Mouse (Mus musculus) kidney, embryonic 14.5 days (tissue): ENCODE measurements around the gene Pcare. TPM values are rescaled to one million over a fixed set of nuclear protein-coding genes. Genes with fewer than 3 reads are reported as not detected.

ENCODE experiments used
- ATAC-seq: fragments of 200-750 bp; cut with Nextera tagmentation; 2 replicates; pipeline ENCODE4 v1.8.0; 2017; ENCODE audit warnings: moderate number of reproducible peaks, mild to moderate bottlenecking, moderate TSS enrichment, moderate library complexity; ENCODE audit not compliant: low FRiP score, low TSS enrichment
- H3K27ac ChIP-seq: fragments of 300-500 bp; sonication (generic); 2 replicates; pipeline ENCODE4 v1.5.1; 2014; ENCODE audit warnings: low read depth, mild to moderate bottlenecking, low read length, moderate library complexity, mixed read lengths
- H3K27me3 ChIP-seq: fragments of 300-500 bp; sonication (generic); 2 replicates; pipeline ENCODE4 v1.6.1; 2014; ENCODE audit warnings: mild to moderate bottlenecking, low read length; ENCODE audit not compliant: control insufficient read depth, insufficient read depth
- H3K36me3 ChIP-seq: fragments of 300-500 bp; sonication (generic); 2 replicates; pipeline ENCODE4 v1.6.1; 2014; ENCODE audit warnings: low read length, mixed read lengths; ENCODE audit not compliant: control insufficient read depth, insufficient read depth
- H3K4me1 ChIP-seq: fragments of 300-500 bp; sonication (generic); 2 replicates; pipeline ENCODE4 v1.6.1; 2014; ENCODE audit warnings: low read length, mixed read lengths; ENCODE audit not compliant: control insufficient read depth, insufficient read depth
- H3K4me2 ChIP-seq: fragments of 300-500 bp; sonication (generic); replicated peaks from 2 replicates; pipeline ENCODE4 v1.6.1; 2014; ENCODE audit warnings: low read depth, mild to moderate bottlenecking, low read length
- H3K4me3 ChIP-seq: fragments of 300-500 bp; sonication (generic); 2 replicates; pipeline ENCODE4 v1.5.1; 2014; ENCODE audit warnings: mild to moderate bottlenecking, low read length
- H3K9ac ChIP-seq: fragments of 300-500 bp; sonication (generic); 2 replicates; pipeline ENCODE4 v1.6.1; 2014; ENCODE audit warnings: low read depth, mild to moderate bottlenecking, low read length, moderate library complexity
- H3K9me3 ChIP-seq: fragments of 300-500 bp; sonication (generic); 2 replicates; pipeline ENCODE4 v1.6.1; 2016; ENCODE audit warnings: low read length; ENCODE audit not compliant: control insufficient read depth
- WGBS: fragments of 180-500 bp; shearing (Covaris S2); extraction: QIAGEN DNeasy Blood & Tissue Kit; methylation state at CpG from one replicate; pipeline ENCODE4 v1.1.7; 2014; 5-methylcytosine and 5-hydroxymethylcytosine counted together
- polyA plus RNA-seq: library from polyadenylated mRNA; unstranded; fragments of >200 nt; fragmentation: Nextera tagmentation; extraction: Ambion mirVana; gene quantifications from 2 replicates; pipeline ENCODE4 v1.2.1, GENCODE M21; 2014

The Pcare gene
- polyA plus RNA-seq, 1 experiment from 2014 or later = not detected

- whole genome bisulfite sequencing = 86% methylated on average over 3 of the region's 3 CpGs
- Histone ChIP-seq H3K4me3 (no peak overlapping the region), H3K4me2 (no peak overlapping the region), H3K27me3 (no peaks in the 10 kb centered on the region), H3K36me3 (no peaks in the 10 kb centered on the region), H3K27ac (no peak overlapping the region), H3K4me1 (no peaks in the 10 kb centered on the region), H3K9me3 (no peaks in the 10 kb centered on the region), H3K9ac (no peak overlapping the region)
- ATAC-seq = no peak
Observed at GRCm38 (mm10) chr17:71715034-71715433, 37.7 kb downstream of the Pcare start.

GRCm38 (mm10) chr17:71712279-71712678 is 40.4 kb downstream of the Pcare start:
- Histone ChIP-seq H3K4me1 (0 out of 2 replicates have a peak, but pooled peaks cover 5% of the 10 kb centered on the region), H3K9ac (no peak overlapping the region), H3K4me3 (no peak overlapping the region), H3K4me2 (no peak overlapping the region), H3K9me3 (no peaks in the 10 kb centered on the region), H3K27me3 (no peaks in the 10 kb centered on the region), H3K36me3 (no peaks in the 10 kb centered on the region), H3K27ac (no peak overlapping the region)
- ATAC-seq = no peak
- 85% methylated on average over 6 of the region's 6 CpGs for WGBS

GRCm38 (mm10) chr17:71707715-71708114 is 45.0 kb downstream of the Pcare start:
- Histone ChIP-seq H3K9me3 (no peaks in the 10 kb centered on the region), H3K4me2 (no peak overlapping the region), H3K9ac (no peak overlapping the region), H3K27ac (no peak overlapping the region), H3K27me3 (no peaks in the 10 kb centered on the region), H3K36me3 (no peaks in the 10 kb centered on the region), H3K4me1 (0 out of 2 replicates have a peak, but pooled peaks cover 5% of the 10 kb centered on the region), H3K4me3 (no peak overlapping the region)
- no peak for ATAC-seq
- WGBS = 58% methylated on average over 4 of the region's 4 CpGs

- H3K27ac ChIP-seq = no peak overlapping the region
- H3K27me3 ChIP-seq = no peaks in the 10 kb centered on the region
- H3K9ac ChIP-seq = no peak overlapping the region
- H3K36me3 ChIP-seq = no peaks in the 10 kb centered on the region
- 86% methylated on average over 14 of the region's 14 CpGs for WGBS
- no peak overlapping the region for H3K4me3 ChIP-seq
- no peak overlapping the region for H3K4me2 ChIP-seq
- ATAC-seq = no peak
- no peaks in the 10 kb centered on the region for H3K9me3 ChIP-seq
- 0 out of 2 replicates have a peak, but pooled peaks cover 5% of the 10 kb centered on the region for H3K4me1 ChIP-seq
Observed at GRCm38 (mm10) chr17:71705550-71706480, 46.9 kb downstream of the Pcare start.

GRCm38 (mm10) chr17:71705113-71705512 is 47.6 kb downstream of the Pcare start:
- 67% methylated on average over 1 of the region's 1 CpGs for WGBS
- H3K27me3 ChIP-seq = no peaks in the 10 kb centered on the region
- no peaks in the 10 kb centered on the region for H3K9me3 ChIP-seq
- no peak overlapping the region for H3K27ac ChIP-seq
- 0 out of 2 replicates have a peak, but pooled peaks cover 5% of the 10 kb centered on the region for H3K4me1 ChIP-seq
- H3K4me3 ChIP-seq = no peak overlapping the region
- no peak overlapping the region for H3K4me2 ChIP-seq
- no peak for ATAC-seq
- H3K9ac ChIP-seq = no peak overlapping the region
- no peaks in the 10 kb centered on the region for H3K36me3 ChIP-seq

GRCm38 (mm10) chr17:71698619-71698956 is 54.1 kb downstream of the Pcare start:
- H3K36me3 ChIP-seq = no peaks in the 10 kb centered on the region
- H3K27ac ChIP-seq = no peak overlapping the region
- no peaks in the 10 kb centered on the region for H3K9me3 ChIP-seq
- H3K4me3 ChIP-seq = no peak overlapping the region
- 84% methylated on average over 11 of the region's 11 CpGs for WGBS
- H3K9ac ChIP-seq = no peak overlapping the region
- no peak overlapping the region for H3K4me2 ChIP-seq
- H3K4me1 ChIP-seq = 0 out of 2 replicates have a peak, but pooled peaks cover 6% of the 10 kb centered on the region
- H3K27me3 ChIP-seq = no peaks in the 10 kb centered on the region
- no peak for ATAC-seq

GRCm38 (mm10) chr17:71697896-71698618 is 54.6 kb downstream of the Pcare start:
- no peaks in the 10 kb centered on the region for H3K36me3 ChIP-seq
- H3K4me1 ChIP-seq = peaks cover 12% of the 10 kb centered on the region; the same call in 1 of the 2 replicates
- no peak for ATAC-seq
- no peaks in the 10 kb centered on the region for H3K9me3 ChIP-seq
- no peaks in the 10 kb centered on the region for H3K27me3 ChIP-seq
- no peak overlapping the region for H3K4me2 ChIP-seq
- no peak overlapping the region for H3K4me3 ChIP-seq
- H3K27ac ChIP-seq = no peak overlapping the region
- H3K9ac ChIP-seq = no peak overlapping the region
- 68% methylated on average over 11 of the region's 11 CpGs for WGBS

GRCm38 (mm10) chr17:71696396-71696795 is 56.3 kb downstream of the Pcare start:
- Histone ChIP-seq H3K4me2 (no peak overlapping the region), H3K9ac (no peak overlapping the region), H3K4me3 (no peak overlapping the region), H3K36me3 (no peaks in the 10 kb centered on the region), H3K27me3 (no peaks in the 10 kb centered on the region), H3K4me1 (peaks cover 15% of the 10 kb centered on the region), H3K9me3 (no peaks in the 10 kb centered on the region), H3K27ac (no peak overlapping the region)
- no peak for ATAC-seq
- 79% methylated on average over 5 of the region's 5 CpGs for WGBS
